Mouse (Mus musculus): ENCODE data around the gene Cfl1. TPM values are rescaled to one million over a fixed set of nuclear protein-coding genes. Genes with fewer than 3 reads are reported as not detected.

The Cfl1 gene
- polyA plus RNA-seq, 1 experiment = 568 TPM

DNA sequence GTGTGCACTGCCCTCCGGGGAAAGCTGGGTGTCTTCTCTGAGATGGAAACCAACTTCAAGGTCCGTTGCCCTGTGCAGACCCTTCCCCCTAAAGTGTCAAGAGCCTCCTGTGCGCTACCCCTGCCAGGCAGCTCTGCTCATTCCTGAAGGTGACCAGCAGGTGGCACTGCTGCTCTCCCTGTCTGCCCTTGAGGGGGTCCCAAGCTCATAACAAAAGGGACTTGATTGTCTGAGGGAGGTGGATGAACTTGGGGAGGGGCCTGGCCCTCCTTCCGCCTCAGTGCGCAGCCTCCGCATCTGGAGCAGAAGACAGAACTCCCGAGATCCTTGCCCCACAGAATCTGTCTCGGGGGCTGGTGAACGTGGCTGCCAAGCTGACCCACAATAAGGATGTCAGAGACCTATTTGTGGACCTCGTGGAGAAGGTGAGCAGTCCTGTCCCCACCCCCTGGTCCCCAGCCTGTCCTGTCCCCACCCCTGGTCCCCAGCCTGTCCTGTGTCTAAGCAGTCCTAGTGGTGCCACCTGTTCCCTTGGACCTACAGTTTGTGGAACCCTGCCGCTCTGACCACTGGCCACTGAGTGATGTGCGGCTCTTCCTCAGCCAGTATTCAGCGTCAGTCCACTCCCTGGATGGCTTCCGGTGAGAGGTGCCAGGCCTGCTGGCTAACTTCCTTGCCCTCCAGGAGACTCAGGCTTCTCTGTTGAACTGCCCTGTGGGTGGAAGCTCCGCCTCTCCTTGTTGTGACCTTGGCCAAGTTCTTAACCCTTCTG is 26.3 kb upstream of the Cfl1 start:
- Histone ChIP-seq H3K4me3 (replicated peaks; ENCODE audit: extremely low read depth, low read depth, low read length) (no peak overlapping the region), H3K4me1 (ENCODE audit: control insufficient read depth, insufficient read depth, low read length) (peaks cover 4% of the 10 kb centered on the region)
- DNase-seq = peak; percentile 60
- WGBS = 31% methylated on average over 15 of the region's 15 CpGs
- TF ChIP-seq CTCF (IDR thresholded peaks at IDR 0.05; ENCODE audit: insufficient read depth, low read length) = peak; percentile 82
- peak; percentile 42; the same call in 1 of the 2 replicates for TF ChIP-seq POLR2A (IDR thresholded peaks at IDR 0.05; ENCODE audit: borderline replicate concordance, extremely low read depth, low read depth, low read length)

DNA sequence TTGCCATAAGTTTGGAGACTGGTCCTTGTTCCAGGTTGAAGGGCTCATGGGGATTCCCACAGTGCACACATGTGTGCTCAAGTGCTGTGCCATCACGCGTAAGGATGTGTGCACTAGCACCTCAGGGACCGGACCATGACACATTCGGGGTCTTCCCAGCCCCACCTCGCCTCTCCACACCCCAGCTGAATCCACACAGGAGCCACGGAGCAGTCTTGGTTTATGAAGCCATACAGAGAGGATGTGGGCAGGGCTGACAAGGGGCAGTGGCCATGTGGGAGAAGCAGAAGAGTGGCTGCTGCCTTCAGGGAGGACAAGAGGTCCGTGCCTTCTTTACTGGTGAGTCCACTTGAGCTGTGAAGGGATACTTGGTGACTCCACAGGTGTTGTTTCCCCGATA is 25.2 kb upstream of the Cfl1 start:
- no peak for DNase-seq
- H3K4me1 ChIP-seq (ENCODE audit: control insufficient read depth, insufficient read depth, low read length) = peaks cover 4% of the 10 kb centered on the region
- TF ChIP-seq POLR2A (IDR thresholded peaks at IDR 0.05; ENCODE audit: borderline replicate concordance, extremely low read depth, low read depth, low read length) (no peak), CTCF (IDR thresholded peaks at IDR 0.05; ENCODE audit: insufficient read depth, low read length) (no peak)
- 87% methylated on average over 8 of the region's 8 CpGs for WGBS
- H3K4me3 ChIP-seq (replicated peaks; ENCODE audit: extremely low read depth, low read depth, low read length) = no peak overlapping the region

DNA sequence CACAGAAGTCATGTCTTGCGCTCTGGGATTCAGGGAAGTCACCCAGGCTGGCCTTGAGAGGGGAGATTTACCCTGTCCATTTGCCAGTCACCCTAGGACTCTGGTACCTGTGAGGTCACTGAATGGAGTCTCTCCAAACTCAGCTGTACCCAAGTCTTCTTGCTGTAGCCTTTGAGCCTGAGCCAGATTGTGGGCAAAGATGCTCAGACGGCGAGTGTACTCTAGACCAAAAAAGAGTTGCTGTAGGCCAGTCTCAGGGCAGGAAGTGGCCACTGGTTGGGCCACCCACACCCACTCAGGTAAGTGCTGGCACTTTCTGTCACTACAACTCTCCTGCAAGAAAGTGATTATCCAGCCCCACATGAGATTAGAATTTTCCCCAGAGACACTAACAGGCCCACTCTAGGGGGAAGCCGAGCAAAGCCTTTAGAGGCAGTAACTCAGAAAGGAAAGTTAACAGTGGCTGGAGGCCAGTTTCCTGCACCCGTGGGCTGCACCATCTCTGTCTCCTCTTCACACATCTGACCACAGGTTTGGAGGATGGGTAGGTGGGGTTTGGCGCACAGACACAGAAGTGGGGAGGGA is 23.2 kb upstream of the Cfl1 start:
- WGBS = 83% methylated on average over 6 of the region's 6 CpGs
- Histone ChIP-seq H3K4me3 (replicated peaks; ENCODE audit: extremely low read depth, low read depth, low read length) (no peak overlapping the region), H3K4me1 (ENCODE audit: control insufficient read depth, insufficient read depth, low read length) (peaks cover 4% of the 10 kb centered on the region; the same call in 1 of the 2 replicates)
- TF ChIP-seq CTCF (IDR thresholded peaks at IDR 0.05; ENCODE audit: insufficient read depth, low read length) (no peak), POLR2A (IDR thresholded peaks at IDR 0.05; ENCODE audit: borderline replicate concordance, extremely low read depth, low read depth, low read length) (no peak)
- no peak for DNase-seq

DNA sequence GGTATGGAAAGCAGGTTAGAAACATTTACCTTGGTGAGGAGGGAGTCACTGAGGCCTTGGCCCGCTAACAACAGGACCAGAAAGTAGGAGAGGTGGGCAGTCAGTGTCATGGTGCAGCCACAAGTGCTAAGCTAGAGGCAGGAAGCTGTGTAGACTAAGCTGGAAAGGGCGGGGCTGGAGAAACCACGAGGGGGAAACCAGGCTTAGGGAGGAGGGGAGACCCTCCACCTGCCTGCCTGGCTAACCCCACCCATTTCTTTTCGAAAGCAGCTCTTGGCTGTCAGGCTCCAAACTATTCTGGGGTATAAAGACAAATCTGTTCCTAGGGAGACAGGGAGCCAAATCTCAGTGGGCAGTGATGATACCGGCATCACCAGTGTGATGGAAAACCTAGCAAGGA is 21.9 kb upstream of the Cfl1 start, which contains the start of gene Ctsw:
Ctsw (minus strand) TSS at position 134 of the 400 bp plus-strand sequence.
- no peak within 1 kb of the TSS for H3K4me3 ChIP-seq (replicated peaks; ENCODE audit: extremely low read depth, low read depth, low read length)
- no peak for DNase-seq
- WGBS = 28% methylated on average over 5 of the region's 5 CpGs
- H3K4me1 ChIP-seq (ENCODE audit: control insufficient read depth, insufficient read depth, low read length) = peaks cover 5% of the 10 kb centered on the region; the same call in 1 of the 2 replicates
- TF ChIP-seq POLR2A (IDR thresholded peaks at IDR 0.05; ENCODE audit: borderline replicate concordance, extremely low read depth, low read depth, low read length) = no peak
- TF ChIP-seq CTCF (IDR thresholded peaks at IDR 0.05; ENCODE audit: insufficient read depth, low read length) = no peak

DNA sequence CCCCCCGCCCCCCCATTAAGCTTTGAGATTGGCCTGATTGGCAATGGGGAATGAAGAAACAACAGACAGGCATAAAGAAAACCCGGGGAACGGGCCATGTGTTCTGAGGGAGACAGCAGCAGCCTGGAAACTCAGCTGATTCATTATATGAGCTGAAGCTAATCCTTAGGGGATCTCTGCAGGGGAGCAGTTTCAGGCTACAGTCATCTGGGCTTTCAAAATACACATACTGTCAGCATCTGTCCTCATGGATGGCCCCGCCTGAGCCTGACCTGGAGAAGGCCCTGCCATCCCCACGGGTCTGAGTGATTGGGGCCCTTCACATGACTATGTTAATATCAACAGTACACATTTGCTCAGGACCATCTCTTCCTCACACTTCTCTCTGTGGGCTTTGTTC is 18.4 kb upstream of the Cfl1 start:
- H3K4me3 ChIP-seq (replicated peaks; ENCODE audit: extremely low read depth, low read depth, low read length) = no peak overlapping the region
- peaks cover 4% of the 10 kb centered on the region; the same call in 1 of the 2 replicates for H3K4me1 ChIP-seq (ENCODE audit: control insufficient read depth, insufficient read depth, low read length)
- no peak for TF ChIP-seq CTCF (IDR thresholded peaks at IDR 0.05; ENCODE audit: insufficient read depth, low read length)
- TF ChIP-seq POLR2A (IDR thresholded peaks at IDR 0.05; ENCODE audit: borderline replicate concordance, extremely low read depth, low read depth, low read length) = no peak
- 45% methylated on average over 5 of the region's 5 CpGs for WGBS
- no peak for DNase-seq

DNA sequence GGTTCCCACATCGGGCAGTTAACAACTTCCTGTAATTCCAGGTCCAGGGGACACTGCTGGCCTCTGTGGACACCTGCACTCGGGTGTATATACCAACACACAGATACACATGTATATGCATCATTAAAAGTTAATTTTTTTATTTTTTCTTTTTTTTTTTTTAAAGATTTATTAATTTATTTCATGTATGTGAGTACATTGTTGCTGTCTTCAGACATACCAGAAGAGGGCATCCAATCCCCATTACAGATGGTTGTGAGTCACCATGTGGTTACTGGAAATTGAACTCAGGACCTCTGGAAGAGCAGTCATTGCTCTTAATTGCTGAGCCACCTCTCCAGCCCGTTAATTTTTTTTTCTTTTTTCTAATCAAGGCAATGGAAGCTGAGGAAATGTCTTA is 17.4 kb upstream of the Cfl1 start:
- H3K4me3 ChIP-seq (replicated peaks; ENCODE audit: extremely low read depth, low read depth, low read length) = no peak overlapping the region
- no peak for DNase-seq
- peaks cover 4% of the 10 kb centered on the region; the same call in 1 of the 2 replicates for H3K4me1 ChIP-seq (ENCODE audit: control insufficient read depth, insufficient read depth, low read length)
- WGBS = 80% methylated on average over 3 of the region's 3 CpGs
- TF ChIP-seq POLR2A (IDR thresholded peaks at IDR 0.05; ENCODE audit: borderline replicate concordance, extremely low read depth, low read depth, low read length) (no peak), CTCF (IDR thresholded peaks at IDR 0.05; ENCODE audit: insufficient read depth, low read length) (no peak)

DNA sequence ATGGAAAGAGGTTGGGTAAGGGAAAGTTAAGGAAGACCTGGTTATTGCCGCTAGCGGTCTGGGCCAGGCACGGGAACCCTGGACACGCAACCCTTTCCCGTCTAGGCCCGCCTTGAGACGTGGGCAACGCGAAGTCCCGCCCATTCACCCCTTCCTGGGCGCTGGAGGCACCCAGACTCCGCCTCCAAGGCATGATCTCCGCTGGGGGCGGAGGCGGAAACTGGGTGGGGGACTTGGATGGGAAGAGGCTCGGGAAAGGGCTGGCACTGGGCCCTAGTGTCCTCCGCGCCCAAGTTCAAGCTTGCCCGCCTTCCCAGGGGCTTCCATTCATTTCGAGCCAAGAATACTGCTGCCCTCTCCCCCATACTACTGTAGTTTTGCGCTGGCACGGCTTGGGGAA is 16.5 kb upstream of the Cfl1 start, which contains the start of gene Efemp2:
Efemp2 (plus strand) TSS at position 235 of the 400 bp plus-strand sequence.
- peak; percentile 82 for DNase-seq
- WGBS = 3% methylated on average over 22 of the region's 22 CpGs
- TF ChIP-seq CTCF (IDR thresholded peaks at IDR 0.05; ENCODE audit: insufficient read depth, low read length) = no peak
- TF ChIP-seq POLR2A (IDR thresholded peaks at IDR 0.05; ENCODE audit: borderline replicate concordance, extremely low read depth, low read depth, low read length) = peak; percentile 60; the same call in 1 of the 2 replicates
- Histone ChIP-seq H3K4me3 (replicated peaks; ENCODE audit: extremely low read depth, low read depth, low read length) (peak within 1 kb of the TSS; percentile 63), H3K4me1 (ENCODE audit: control insufficient read depth, insufficient read depth, low read length) (peaks cover 4% of the 10 kb centered on the region; the same call in 1 of the 2 replicates)

DNA sequence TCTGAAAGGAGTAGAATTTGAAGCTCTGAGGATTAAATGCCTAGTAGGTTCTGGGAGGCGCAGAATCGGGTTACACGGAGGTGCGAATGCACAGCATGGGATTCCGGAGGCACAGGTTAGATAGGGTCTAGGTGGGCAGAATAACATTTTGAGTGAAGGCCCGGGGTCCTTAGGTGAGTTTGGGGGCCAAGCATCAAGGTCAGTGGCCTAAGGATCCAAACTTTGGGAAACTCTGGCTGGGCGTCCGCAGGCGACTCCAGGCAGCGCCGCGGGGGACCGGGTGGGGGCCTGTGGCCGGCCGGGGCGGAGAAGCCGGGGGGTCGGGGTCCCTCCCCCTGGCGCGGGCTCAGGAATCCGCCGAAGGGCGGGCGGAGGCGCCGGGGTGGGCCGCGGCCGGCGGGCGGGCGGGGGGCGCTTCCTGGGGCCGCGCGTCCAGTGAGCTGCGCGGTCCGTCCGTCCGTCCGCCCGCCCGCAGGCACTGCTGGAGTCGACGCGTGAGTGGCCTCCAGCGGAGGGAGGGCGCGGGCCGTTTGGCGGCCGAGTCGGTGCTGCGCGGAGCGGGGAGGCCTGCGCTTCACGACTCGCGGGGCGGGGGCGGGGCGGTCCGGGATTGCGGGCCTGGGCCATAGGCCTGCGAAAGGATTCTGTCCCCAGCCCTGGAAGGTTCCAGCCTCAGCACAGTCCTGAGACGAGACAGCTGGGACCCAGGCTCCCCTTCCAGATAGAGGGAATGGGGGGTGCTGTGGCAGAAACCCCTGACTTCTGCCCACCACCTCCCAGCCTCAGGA is 15.8 kb upstream of the Cfl1 start:
- under 1% methylated on average over 59 of the region's 68 CpGs for WGBS
- peak; percentile 47 for DNase-seq
- peaks cover 4% of the 10 kb centered on the region; the same call in 1 of the 2 replicates for H3K4me1 ChIP-seq (ENCODE audit: control insufficient read depth, insufficient read depth, low read length)

More for the DNA sequence above, 15.8 kb upstream of the Cfl1 start:
- TF ChIP-seq POLR2A (IDR thresholded peaks at IDR 0.05; ENCODE audit: borderline replicate concordance, extremely low read depth, low read depth, low read length) (no peak), CTCF (IDR thresholded peaks at IDR 0.05; ENCODE audit: insufficient read depth, low read length) (no peak)
- H3K4me3 ChIP-seq (replicated peaks; ENCODE audit: extremely low read depth, low read depth, low read length) = peak overlapping the region; percentile 63

Data from lung, adult 2 months (tissue).